Mouse (Mus musculus) CH12.LX (cell line): Measurements from ENCODE around the gene Zfp423.

Experiments
- ELF1 ChIP-seq: IDR thresholded peaks from 2 replicates; pipeline ENCODE4 v1.6.1; 2014; ENCODE audit warnings: low read depth, mild to moderate bottlenecking, inconsistent platforms, low read length, improper control_type of control experiment
- EP300 ChIP-seq: IDR thresholded peaks from 2 replicates; pipeline ENCODE4 v1.6.1; 2011; ENCODE audit warnings: low read length, improper control_type of control experiment
- NELFE ChIP-seq: IDR thresholded peaks from 2 replicates; pipeline ENCODE4 v1.6.1; 2011; ENCODE audit warnings: low read depth, low read length, improper control_type of control experiment

DNA sequence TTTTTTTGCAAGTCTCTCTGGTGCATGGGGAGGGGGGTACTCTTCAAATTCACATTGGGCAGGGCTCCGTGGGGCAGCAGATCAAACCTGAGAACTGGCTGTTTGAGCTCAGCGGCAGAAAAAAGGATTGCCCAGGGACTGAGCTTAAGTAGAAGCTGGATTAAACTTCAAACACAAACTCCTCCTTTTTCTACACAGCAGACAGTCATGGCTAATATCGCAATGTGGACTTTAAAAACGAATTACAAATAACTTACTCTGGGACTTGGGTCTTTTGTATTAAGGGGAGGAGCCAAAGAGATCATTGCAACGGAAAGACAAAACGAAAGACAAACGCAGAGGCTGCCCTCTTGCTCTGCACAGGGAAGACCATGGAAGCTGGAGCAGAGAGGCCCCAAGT is 136.2 kb downstream of the Zfp423 start:
- TF ChIP-seq NELFE (no peak), ELF1 (no peak), EP300 (no peak)
